Mouse (Mus musculus) left cerebral cortex, postnatal 10 days (tissue): ENCODE data around the gene Tedc2. TPM values are rescaled to one million over a fixed set of nuclear protein-coding genes. Genes with fewer than 3 reads are reported as not detected.
A peak's percentile ranks its signal among the peaks of the same experiment; 100 is the strongest.

Experiments
- DNase-seq, 2 experiments: peaks; one replicate each; pipeline ENCODE4 v3.0.0; 2021 to 2022; ENCODE audit warnings: low spot score in 2 of 2, mixed read lengths in 1 of 2; ENCODE audit errors: extremely low spot score in 1 of 2
- intact Hi-C: fragments of 180-260 bp; cut with DNase I; formaldehyde crosslinking; loops from one replicate; pipeline ENCODE4 v1.15.1; 2025
- microRNA-seq: library from miRNA; unstranded; fragments of <30 nt; microRNA quantifications from one replicate; pipeline ENCODE4 v1.2.0, GENCODE M21; 2022
- total RNA-seq, 2 experiments: library from RNA; stranded (reverse); gene quantifications; 2 replicates each; pipeline ENCODE4 v1.2.3; 2021

The Tedc2 gene
- total RNA-seq, 2 experiments from 2014 or later: 8.9 to 10.4 TPM

DNA sequence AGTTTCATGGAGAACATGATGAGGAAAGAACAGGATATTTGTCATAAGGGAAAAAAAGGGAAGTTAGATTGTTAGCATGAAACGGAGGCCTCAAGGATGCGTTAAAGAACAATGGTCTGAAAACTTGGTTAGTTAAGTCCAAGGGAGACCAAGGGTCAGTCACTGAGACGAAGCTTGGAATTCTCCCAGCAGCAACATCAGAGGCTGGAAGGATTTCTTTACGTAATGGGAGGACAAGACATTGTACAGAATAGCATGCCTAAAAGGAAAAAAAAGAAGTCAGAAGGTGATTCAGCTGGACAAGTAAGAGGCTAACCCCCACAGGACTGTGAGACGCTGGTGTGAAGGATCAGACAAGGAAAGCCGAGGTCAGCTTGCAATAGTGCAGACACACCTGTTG, 53.5 kb downstream of the Tedc2 start:
- DNase-seq: peak in 1 of 2 experiments; percentile 9
- intact Hi-C loops: no loop called here

Small RNA genes lying within 50 kb of the gene (microRNA-seq; reads per million reads assigned to microRNA genes)
- gene Mir5134: 4.0 reads per million, percentile 11 among the genes with 10 or more reads in this experiment
- gene Mir6965: 1.7 reads per million

Other genes starting within 250 kb of the Tedc2 start
- under 1 TPM in 1 of 2 experiments, not detected in 1; 0.30 TPM for gene Prss30, start 240.3 kb downstream of the Tedc2 start, total RNA-seq
- gene Prss22, start 222.8 kb downstream of the Tedc2 start, total RNA-seq: under 1 TPM; 0.53 to 0.69 TPM
- not detected for gene Prss27, start 182.7 kb downstream of the Tedc2 start, total RNA-seq
- 10 to 100 TPM; 51.9 to 56.8 TPM for gene Kctd5, start 147.4 kb downstream of the Tedc2 start, total RNA-seq
- 10 to 100 TPM; 75.3 to 81.9 TPM for gene Pdpk1, start 69.9 kb downstream of the Tedc2 start, total RNA-seq
- gene Amdhd2, start 57.1 kb downstream of the Tedc2 start, total RNA-seq: 10 to 100 TPM; 33.3 to 36.0 TPM
- 1,000 to 10,000 TPM; 1,322 to 1,387 TPM for gene Atp6v0c, start 51.1 kb downstream of the Tedc2 start, total RNA-seq
- 10 to 100 TPM; 70.4 to 74.8 TPM for gene Tbc1d24, start 15.3 kb downstream of the Tedc2 start, total RNA-seq
- 10 to 100 TPM; 13.1 to 14.4 TPM for gene Ntn3, start 11.3 kb downstream of the Tedc2 start, total RNA-seq
- gene Ccnf, start 30.6 kb upstream of the Tedc2 start, total RNA-seq: 1 to 10 TPM; 6.2 to 7.2 TPM
- gene Abca17, start 130.2 kb upstream of the Tedc2 start, total RNA-seq: 1 to 10 TPM; 1.1 TPM
- gene Abca3, start 131.1 kb upstream of the Tedc2 start, total RNA-seq: 100 to 1,000 TPM; 129 to 135 TPM
- gene Rnps1, start 193.7 kb upstream of the Tedc2 start, total RNA-seq: 100 to 1,000 TPM; 164 to 166 TPM
- 10 to 100 TPM; 15.1 to 16.9 TPM for gene Eci1, start 205.8 kb upstream of the Tedc2 start, total RNA-seq
- 1 to 10 TPM; 5.7 to 6.5 TPM for gene Dnase1l2, start 222.3 kb upstream of the Tedc2 start, total RNA-seq
- gene E4f1, start 249.5 kb upstream of the Tedc2 start, total RNA-seq: 10 to 100 TPM; 30.8 to 31.3 TPM
- 10 to 100 TPM; 66.4 to 66.7 TPM for gene Pgp, start 249.5 kb upstream of the Tedc2 start, total RNA-seq